Mouse (Mus musculus): Measurements from ENCODE around the gene Hnrnpm. TPM values are rescaled to one million over a fixed set of nuclear protein-coding genes. Genes with fewer than 3 reads are reported as not detected.
A peak's percentile ranks its signal among the peaks of the same experiment; 100 is the strongest.

The Hnrnpm gene
- polyA plus RNA-seq, 1 experiment from 2014 or later: 441 TPM

DNA sequence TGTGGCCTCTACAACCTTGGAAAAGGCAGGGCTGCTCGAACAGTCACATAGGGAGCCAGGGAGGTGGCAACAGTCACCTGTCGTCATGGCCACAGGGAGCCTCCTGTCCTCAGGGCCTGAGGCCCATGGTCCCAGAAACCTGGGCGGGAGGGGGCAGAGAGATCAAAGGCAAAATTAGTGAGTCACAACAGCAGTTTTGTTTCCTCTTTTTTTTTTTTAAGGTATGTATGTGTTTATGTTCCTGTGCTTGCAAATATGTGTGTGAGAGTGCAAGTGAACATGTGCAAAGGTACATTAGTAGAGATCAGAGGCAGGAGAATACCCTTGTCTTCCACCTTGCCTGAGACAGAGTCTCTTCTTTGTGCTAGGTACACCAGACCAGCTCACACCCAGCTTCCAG is 23.2 kb upstream of the Hnrnpm start:
- Histone ChIP-seq H3K4me1 (no peaks in the 10 kb centered on the region), H3K27ac (replicated peaks) (no peak overlapping the region), H3K4me2 (replicated peaks) (no peak overlapping the region), H3K9me3 (0 out of 2 replicates have a peak, but pooled peaks cover 3% of the 10 kb centered on the region), H3K27me3 (no peaks in the 10 kb centered on the region), H3K36me3 (peaks cover 39% of the 10 kb centered on the region), H3K9ac (replicated peaks) (no peak overlapping the region), H3K4me3 (no peak overlapping the region)
- WGBS: 80% methylated on average over 3 of the region's 3 CpGs
- ATAC-seq (ENCODE audit: low FRiP score, low read depth): no peak

DNA sequence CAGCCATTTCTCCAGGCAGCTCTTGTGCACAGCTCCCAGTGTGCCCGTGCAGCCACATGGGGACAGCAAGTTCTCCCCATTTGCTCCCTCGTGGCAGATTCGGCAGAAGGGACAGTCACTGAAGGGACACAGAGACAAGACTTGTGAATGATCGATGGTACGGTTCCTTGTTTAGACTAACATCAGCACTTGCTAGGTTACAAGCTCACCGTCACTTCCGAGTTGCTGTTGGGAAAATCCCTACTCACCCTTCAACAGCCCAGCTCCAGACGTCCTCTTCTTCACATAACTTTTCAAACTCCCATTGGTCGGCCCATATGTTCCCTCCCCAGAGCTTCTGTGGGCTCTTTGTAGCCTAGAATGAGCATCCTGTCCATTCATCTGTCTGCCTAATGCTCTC is 16.4 kb upstream of the Hnrnpm start:
- Histone ChIP-seq H3K36me3 (peaks cover 35% of the 10 kb centered on the region), H3K27ac (replicated peaks) (no peak overlapping the region), H3K4me1 (no peaks in the 10 kb centered on the region), H3K4me2 (replicated peaks) (no peak overlapping the region), H3K27me3 (no peaks in the 10 kb centered on the region), H3K4me3 (no peak overlapping the region), H3K9ac (replicated peaks) (no peak overlapping the region), H3K9me3 (no peaks in the 10 kb centered on the region)
- ATAC-seq (ENCODE audit: low FRiP score, low read depth): no peak
- WGBS: 91% methylated on average over 9 of the region's 9 CpGs

DNA sequence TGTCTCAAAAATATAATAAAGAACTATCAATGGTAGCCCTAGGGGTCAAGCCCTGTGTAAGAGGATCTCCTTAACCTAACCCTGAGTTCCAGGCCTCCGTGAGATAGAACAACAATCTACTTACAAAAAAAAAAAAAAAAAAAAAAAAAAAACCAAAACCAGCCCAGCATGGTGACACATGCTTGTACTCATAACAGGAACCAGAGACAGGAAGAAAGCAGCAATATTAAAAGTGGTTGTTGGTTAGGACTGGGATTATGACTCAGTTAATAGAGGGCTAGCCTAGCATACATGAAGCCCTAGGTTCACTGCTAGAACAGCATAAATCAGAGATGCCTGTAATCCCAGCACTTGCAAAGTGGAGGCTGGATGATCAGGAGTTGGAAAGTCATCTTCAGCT is 15.5 kb upstream of the Hnrnpm start:
- no peak overlapping the region for H3K4me3 ChIP-seq
- no peaks in the 10 kb centered on the region for H3K27me3 ChIP-seq
- H3K4me1 ChIP-seq: no peaks in the 10 kb centered on the region
- peaks cover 36% of the 10 kb centered on the region for H3K36me3 ChIP-seq
- H3K9ac ChIP-seq (replicated peaks): no peak overlapping the region
- H3K27ac ChIP-seq (replicated peaks): no peak overlapping the region
- H3K9me3 ChIP-seq: no peaks in the 10 kb centered on the region
- no peak for ATAC-seq (ENCODE audit: low FRiP score, low read depth)
- WGBS: 80% methylated on average over 1 of the region's 1 CpGs
- no peak overlapping the region for H3K4me2 ChIP-seq (replicated peaks)

DNA sequence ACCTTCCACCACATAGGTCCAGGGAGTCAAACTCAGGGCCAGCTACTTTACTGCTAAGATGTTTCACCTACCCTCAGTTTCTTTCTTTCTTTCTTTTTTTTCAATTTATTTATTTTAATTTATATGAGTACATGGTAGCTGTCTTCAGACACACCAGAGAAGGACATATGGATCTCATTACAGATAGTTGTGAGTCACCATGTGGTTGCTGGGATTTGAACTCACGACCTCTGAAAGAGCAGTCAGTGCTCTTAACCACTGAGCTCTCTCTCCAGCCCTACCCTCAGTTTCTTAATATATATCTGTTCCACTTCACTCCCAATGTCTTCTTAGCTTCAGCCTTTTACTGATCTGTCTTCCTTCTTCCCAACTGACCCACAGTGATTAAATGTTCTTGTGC is 8.8 kb upstream of the Hnrnpm start:
- Histone ChIP-seq H3K27ac (replicated peaks) (no peak overlapping the region), H3K9ac (replicated peaks) (no peak overlapping the region), H3K4me1 (no peaks in the 10 kb centered on the region), H3K36me3 (peaks cover 51% of the 10 kb centered on the region), H3K27me3 (no peaks in the 10 kb centered on the region), H3K4me3 (no peak overlapping the region), H3K4me2 (replicated peaks) (no peak overlapping the region), H3K9me3 (no peaks in the 10 kb centered on the region)
- ATAC-seq (ENCODE audit: low FRiP score, low read depth): no peak
- WGBS: 94% methylated on average over 1 of the region's 1 CpGs

DNA sequence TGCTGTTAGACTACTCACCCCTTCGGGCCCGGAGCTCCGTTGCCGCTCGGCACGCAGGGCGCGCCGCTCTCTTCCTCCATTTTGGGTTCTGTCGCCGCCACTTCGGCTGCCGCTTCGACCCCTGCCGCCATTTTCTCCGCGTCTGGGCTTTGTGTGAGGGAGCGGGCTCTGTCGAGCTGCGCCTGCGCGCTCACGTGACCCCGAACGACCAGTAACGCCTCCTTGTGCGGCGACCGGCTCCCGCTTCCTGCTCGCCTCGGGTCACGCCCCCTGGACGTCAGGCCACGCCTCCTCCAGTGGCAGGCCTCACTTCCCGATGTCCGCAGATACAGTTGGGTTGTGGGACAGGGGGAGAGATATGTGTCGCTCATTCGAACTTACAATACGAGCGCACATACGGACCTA is 1.4 kb downstream of the Hnrnpm start:
- under 1% methylated on average over 41 of the region's 42 CpGs for WGBS
- H3K9me3 ChIP-seq: no peaks in the 10 kb centered on the region

DNA sequence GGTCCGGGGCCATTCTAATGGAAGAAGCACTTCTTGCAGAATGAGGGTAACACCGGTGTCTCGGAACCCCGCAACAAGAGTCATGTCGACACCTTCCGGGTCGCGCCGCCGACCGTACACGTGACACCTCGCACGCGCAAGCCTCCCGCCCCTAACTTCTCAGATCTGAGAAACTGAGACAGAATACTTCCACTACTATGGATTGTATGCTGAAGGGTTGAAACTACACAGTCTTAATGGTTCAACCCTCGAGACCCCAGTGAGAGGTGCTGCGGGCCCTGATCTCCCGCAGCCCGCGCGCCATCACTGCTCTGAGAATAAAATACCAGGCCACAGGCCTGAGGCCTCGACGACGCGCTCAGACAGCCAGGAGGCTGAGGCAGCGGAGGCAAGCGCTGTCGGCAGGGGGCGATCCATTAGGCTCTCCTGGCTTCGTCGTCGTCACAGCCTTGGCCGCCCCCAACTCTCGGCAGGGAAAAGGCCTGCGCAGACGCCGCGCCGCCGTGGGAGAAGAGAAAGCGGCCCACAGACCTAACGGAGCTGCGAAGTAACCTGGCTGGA is 1.9 kb downstream of the Hnrnpm start:
- peaks cover 31% of the 10 kb centered on the region for H3K4me1 ChIP-seq
- H3K4me3 ChIP-seq: peak overlapping the region; percentile 90
- H3K9me3 ChIP-seq: no peaks in the 10 kb centered on the region
- under 1% methylated on average over 44 of the region's 44 CpGs for WGBS
- ATAC-seq (ENCODE audit: low FRiP score, low read depth): peak; percentile 79
- peak overlapping the region; percentile 97 for H3K4me2 ChIP-seq (replicated peaks)
- no peaks in the 10 kb centered on the region for H3K27me3 ChIP-seq
- H3K27ac ChIP-seq (replicated peaks): peak overlapping the region; percentile 95
- peaks cover 12% of the 10 kb centered on the region; the same call in 1 of the 2 replicates for H3K36me3 ChIP-seq
- peak overlapping the region; percentile 97 for H3K9ac ChIP-seq (replicated peaks)

More for the DNA sequence above, 1.4 kb downstream of the Hnrnpm start:
- Histone ChIP-seq H3K27me3 (no peaks in the 10 kb centered on the region), H3K4me3 (peak overlapping the region; percentile 90), H3K27ac (replicated peaks) (peak overlapping the region; percentile 95), H3K4me2 (replicated peaks) (peak overlapping the region; percentile 97), H3K4me1 (peaks cover 31% of the 10 kb centered on the region), H3K9ac (replicated peaks) (peak overlapping the region; percentile 97), H3K36me3 (peaks cover 12% of the 10 kb centered on the region; the same call in 1 of the 2 replicates)
- ATAC-seq (ENCODE audit: low FRiP score, low read depth): peak; percentile 97

DNA sequence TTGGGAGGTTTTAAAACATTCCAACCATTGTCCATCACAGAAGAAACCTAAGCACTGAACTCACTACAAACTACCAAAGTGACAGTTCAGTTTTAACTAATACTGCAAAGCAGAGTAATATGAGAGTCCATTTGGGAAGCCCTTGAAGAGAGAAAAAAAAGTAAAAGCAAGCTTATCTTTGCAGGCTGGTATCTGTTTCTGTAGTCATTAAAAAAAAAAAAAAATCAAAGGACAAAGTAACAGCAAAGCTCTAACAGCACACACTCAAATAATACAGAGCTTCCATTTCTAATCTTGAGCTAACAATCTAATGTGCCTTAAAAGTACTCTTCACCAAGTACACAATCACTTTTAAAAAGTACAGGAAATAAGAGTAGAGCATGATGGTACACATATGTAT is 4.9 kb downstream of the Hnrnpm start:
- H3K4me1 ChIP-seq: peaks cover 31% of the 10 kb centered on the region
- H3K4me3 ChIP-seq: no peak overlapping the region
- no peaks in the 10 kb centered on the region for H3K9me3 ChIP-seq
- no peak for ATAC-seq (ENCODE audit: low FRiP score, low read depth)
- no peak overlapping the region for H3K27ac ChIP-seq (replicated peaks)
- H3K9ac ChIP-seq (replicated peaks): no peak overlapping the region
- H3K36me3 ChIP-seq: peaks cover 22% of the 10 kb centered on the region
- H3K4me2 ChIP-seq (replicated peaks): peak overlapping the region; percentile 97
- no peaks in the 10 kb centered on the region for H3K27me3 ChIP-seq

DNA sequence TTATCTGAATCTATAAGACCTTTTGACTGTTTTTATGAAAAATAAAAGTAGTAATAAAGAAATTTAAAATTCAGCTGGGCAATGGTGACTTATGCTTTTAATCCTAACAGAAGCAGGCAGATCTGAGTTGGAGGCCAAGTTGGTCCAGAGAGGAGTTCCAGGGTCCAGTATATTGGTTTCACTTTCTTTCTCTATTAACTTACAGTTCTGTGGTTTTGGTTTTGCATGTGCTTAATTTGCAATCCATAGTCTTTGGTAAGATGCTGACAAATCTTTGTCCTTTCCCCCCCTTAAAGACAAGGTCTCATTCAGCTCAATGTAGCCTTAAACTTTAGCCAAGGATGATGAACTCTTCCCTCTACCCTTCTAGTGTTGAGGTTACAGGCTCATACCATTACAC is 7.9 kb downstream of the Hnrnpm start:
- H3K4me1 ChIP-seq: peaks cover 31% of the 10 kb centered on the region
- H3K9ac ChIP-seq (replicated peaks): no peak overlapping the region
- no peaks in the 10 kb centered on the region for H3K9me3 ChIP-seq
- H3K27me3 ChIP-seq: no peaks in the 10 kb centered on the region
- no peak overlapping the region for H3K27ac ChIP-seq (replicated peaks)
- H3K4me2 ChIP-seq (replicated peaks): no peak overlapping the region
- ATAC-seq (ENCODE audit: low FRiP score, low read depth): no peak
- H3K4me3 ChIP-seq: no peak overlapping the region
- peaks cover 31% of the 10 kb centered on the region for H3K36me3 ChIP-seq

DNA sequence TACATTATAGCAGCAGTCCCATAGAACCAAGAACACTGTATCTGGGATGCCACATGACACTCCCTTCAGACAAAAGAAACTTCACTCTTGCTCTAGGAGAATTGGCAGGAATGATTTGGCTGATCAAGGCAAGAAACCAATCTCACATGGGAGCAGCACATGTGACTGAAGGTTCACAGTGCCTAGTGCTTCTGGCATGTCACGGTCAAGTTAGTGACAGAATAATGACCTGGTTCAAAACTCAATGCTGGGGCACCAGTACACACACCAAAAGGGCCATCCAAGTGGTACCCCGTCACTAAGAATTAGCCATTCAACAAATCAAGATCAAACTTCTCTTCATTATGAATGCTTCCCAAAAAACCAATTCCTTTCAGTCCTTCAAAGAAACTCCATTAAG is 10.6 kb downstream of the Hnrnpm start:
- no peak for ATAC-seq (ENCODE audit: low FRiP score, low read depth)
- WGBS: 96% methylated on average over 2 of the region's 2 CpGs
- no peak overlapping the region for H3K4me2 ChIP-seq (replicated peaks)
- H3K27ac ChIP-seq (replicated peaks): no peak overlapping the region
- no peaks in the 10 kb centered on the region for H3K9me3 ChIP-seq
- H3K4me3 ChIP-seq: no peak overlapping the region
- H3K27me3 ChIP-seq: no peaks in the 10 kb centered on the region
- peaks cover 9% of the 10 kb centered on the region; the same call in 1 of the 2 replicates for H3K4me1 ChIP-seq
- no peak overlapping the region for H3K9ac ChIP-seq (replicated peaks)
- peaks cover 22% of the 10 kb centered on the region for H3K36me3 ChIP-seq

DNA sequence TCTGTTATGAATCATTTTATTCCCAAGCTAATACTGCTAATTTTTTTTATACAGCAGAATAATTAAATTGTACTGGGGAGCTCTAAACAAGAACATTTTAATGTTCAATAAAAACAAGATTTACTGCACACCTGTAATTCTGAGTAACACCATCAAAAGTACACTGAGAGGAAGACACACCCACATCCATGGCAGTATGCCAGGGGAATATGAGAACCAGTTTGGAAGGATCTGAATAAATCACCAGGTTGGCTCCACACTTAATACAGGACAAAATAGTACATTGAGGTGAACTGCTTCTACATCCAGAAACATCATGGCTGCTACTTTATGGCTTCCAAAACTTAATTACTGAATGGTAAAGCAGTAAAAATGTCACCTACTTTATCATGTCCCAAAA is 11.2 kb downstream of the Hnrnpm start:
- Histone ChIP-seq H3K36me3 (peaks cover 22% of the 10 kb centered on the region), H3K4me3 (no peak overlapping the region)
- ATAC-seq (ENCODE audit: low FRiP score, low read depth): no peak

DNA sequence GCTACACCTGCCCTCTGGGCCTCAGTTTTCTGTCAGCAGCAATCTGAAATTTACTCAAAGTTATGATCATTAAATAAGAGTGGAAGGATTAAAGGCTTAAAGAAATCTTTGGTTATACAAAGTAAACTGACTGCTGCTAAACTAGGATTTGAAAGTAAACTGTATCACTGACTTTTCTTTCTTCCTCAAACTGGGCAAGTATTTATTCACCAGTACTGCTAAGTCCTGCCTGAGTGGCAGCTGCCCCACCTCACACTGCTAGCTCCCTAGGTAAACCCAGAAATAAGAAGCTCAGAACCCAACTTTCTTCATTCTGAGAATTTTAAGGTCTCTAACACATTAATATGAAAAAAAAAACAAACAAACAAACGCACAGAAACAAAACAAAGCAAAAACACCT is 12.8 kb downstream of the Hnrnpm start:
- Histone ChIP-seq H3K4me1 (peaks cover 14% of the 10 kb centered on the region; the same call in 1 of the 2 replicates), H3K4me3 (no peak overlapping the region), H3K27ac (replicated peaks) (no peak overlapping the region), H3K9me3 (no peaks in the 10 kb centered on the region), H3K36me3 (peaks cover 22% of the 10 kb centered on the region), H3K9ac (replicated peaks) (no peak overlapping the region), H3K27me3 (no peaks in the 10 kb centered on the region), H3K4me2 (replicated peaks) (no peak overlapping the region)
- no peak for ATAC-seq (ENCODE audit: low FRiP score, low read depth)
- 80% methylated on average over 1 of the region's 1 CpGs for WGBS

More for the DNA sequence above, 11.2 kb downstream of the Hnrnpm start:
- Histone ChIP-seq H3K9ac (replicated peaks) (no peak overlapping the region), H3K9me3 (no peaks in the 10 kb centered on the region), H3K27me3 (no peaks in the 10 kb centered on the region), H3K4me1 (peaks cover 9% of the 10 kb centered on the region; the same call in 1 of the 2 replicates), H3K27ac (replicated peaks) (no peak overlapping the region), H3K4me2 (replicated peaks) (no peak overlapping the region)

DNA sequence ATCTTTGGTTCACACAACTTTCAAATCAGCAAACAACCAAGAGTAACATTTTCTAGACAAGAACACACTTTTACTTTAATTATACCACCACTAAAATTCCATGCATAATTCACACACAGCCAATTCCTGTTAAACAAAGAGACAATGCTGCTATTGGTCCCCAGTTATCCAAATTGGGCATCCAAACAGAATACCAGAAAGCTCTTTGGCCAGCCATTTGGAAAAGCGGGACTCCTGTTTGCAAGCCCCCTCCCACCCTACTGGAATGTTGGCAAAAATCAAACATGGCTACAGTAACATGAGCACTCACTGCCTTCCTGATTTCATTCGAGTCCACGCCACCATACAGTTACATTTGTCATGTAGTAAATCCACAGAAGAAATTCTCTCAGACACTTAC is 17.0 kb downstream of the Hnrnpm start:
- no peaks in the 10 kb centered on the region for H3K27me3 ChIP-seq
- H3K4me2 ChIP-seq (replicated peaks): no peak overlapping the region
- no peak overlapping the region for H3K4me3 ChIP-seq
- H3K4me1 ChIP-seq: 0 out of 2 replicates have a peak, but pooled peaks cover 5% of the 10 kb centered on the region
- H3K27ac ChIP-seq (replicated peaks): no peak overlapping the region
- 94% methylated on average over 3 of the region's 3 CpGs for WGBS
- no peak for ATAC-seq (ENCODE audit: low FRiP score, low read depth)
- H3K9me3 ChIP-seq: no peaks in the 10 kb centered on the region
- H3K9ac ChIP-seq (replicated peaks): no peak overlapping the region
- peaks cover 37% of the 10 kb centered on the region for H3K36me3 ChIP-seq

DNA sequence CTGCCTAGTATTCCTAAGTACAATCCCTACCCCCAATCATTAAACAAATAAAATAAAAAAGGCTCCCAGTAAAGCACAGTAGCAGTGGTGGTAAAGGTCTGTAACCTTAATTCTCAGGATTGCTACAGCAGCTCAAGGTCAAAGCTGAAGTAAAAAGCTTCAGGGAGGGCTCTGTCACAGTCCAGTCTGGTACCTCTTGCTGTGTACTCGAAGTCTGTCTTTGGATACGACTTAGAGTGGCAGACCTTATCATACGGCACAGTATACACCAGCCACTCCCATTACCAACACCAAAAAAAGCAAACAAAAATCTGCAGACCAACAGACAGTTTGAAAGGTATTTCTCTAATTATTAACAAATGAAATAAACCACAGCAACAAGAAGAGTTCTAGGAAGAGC is 19.8 kb downstream of the Hnrnpm start:
- no peak overlapping the region for H3K27ac ChIP-seq (replicated peaks)
- H3K9me3 ChIP-seq: no peaks in the 10 kb centered on the region
- no peak for ATAC-seq (ENCODE audit: low FRiP score, low read depth)
- H3K4me2 ChIP-seq (replicated peaks): no peak overlapping the region
- H3K4me3 ChIP-seq: no peak overlapping the region
- no peak overlapping the region for H3K9ac ChIP-seq (replicated peaks)
- H3K27me3 ChIP-seq: no peaks in the 10 kb centered on the region
- H3K36me3 ChIP-seq: peaks cover 54% of the 10 kb centered on the region
- 0 out of 2 replicates have a peak, but pooled peaks cover 5% of the 10 kb centered on the region for H3K4me1 ChIP-seq
- 88% methylated on average over 3 of the region's 3 CpGs for WGBS

Measured in midbrain, embryonic 12.5 days (tissue).